Mouse (Mus musculus) limb, embryonic 11.5 days (tissue): ENCODE results near the gene Kdm4b. TPM values are rescaled to one million over a fixed set of nuclear protein-coding genes. Genes with fewer than 3 reads are reported as not detected.

Experiments
- ATAC-seq: fragments of 200-750 bp; cut with Nextera tagmentation; 2 replicates; pipeline ENCODE4 v1.8.0; 2017; ENCODE audit warnings: low read depth; ENCODE audit not compliant: insufficient number of reproducible peaks, low FRiP score, low TSS enrichment
- DNase-seq: peaks from one replicate; pipeline ENCODE4 v3.0.0-alpha.2; 2015; ENCODE audit warnings: low spot score
- H3K27ac ChIP-seq: fragments of 300-500 bp; sonication (generic); replicated peaks from 2 replicates; pipeline ENCODE4 v1.5.1; 2014; ENCODE audit warnings: low read depth, mild to moderate bottlenecking, low read length
- H3K27me3 ChIP-seq: fragments of 300-500 bp; sonication (generic); 2 replicates; pipeline ENCODE4 v1.6.1; 2014; ENCODE audit warnings: mild to moderate bottlenecking, low read length, mixed read lengths; ENCODE audit not compliant: control insufficient read depth, insufficient read depth
- H3K36me3 ChIP-seq: fragments of 300-500 bp; sonication (generic); 2 replicates; pipeline ENCODE4 v1.6.1; 2014; ENCODE audit warnings: mild to moderate bottlenecking, low read length, moderate library complexity, mixed read lengths; ENCODE audit not compliant: control insufficient read depth, insufficient read depth
- H3K4me1 ChIP-seq: fragments of 300-500 bp; sonication (generic); 2 replicates; pipeline ENCODE4 v1.6.1; 2014; ENCODE audit warnings: low read length, mixed read lengths; ENCODE audit not compliant: control insufficient read depth, insufficient read depth
- H3K4me2 ChIP-seq: fragments of 300-500 bp; sonication (generic); 2 replicates; pipeline ENCODE4 v1.6.1; 2014; ENCODE audit warnings: low read depth, mild to moderate bottlenecking, moderate library complexity; ENCODE audit not compliant: severe bottlenecking
- H3K4me3 ChIP-seq: fragments of 300-500 bp; sonication (generic); 2 replicates; pipeline ENCODE4 v1.5.1; 2014; ENCODE audit warnings: low read depth, low read length
- H3K9ac ChIP-seq: fragments of 300-500 bp; sonication (generic); 2 replicates; pipeline ENCODE4 v1.6.1; 2014; ENCODE audit warnings: mild to moderate bottlenecking, low read length
- H3K9me3 ChIP-seq: fragments of 300-500 bp; sonication (generic); 2 replicates; pipeline ENCODE4 v1.6.1; 2016; ENCODE audit warnings: low read length; ENCODE audit not compliant: control insufficient read depth
- WGBS: fragments of 180-500 bp; shearing (Covaris S2); extraction: QIAGEN DNeasy Blood & Tissue Kit; methylation state at CpG from one replicate; pipeline ENCODE4 v1.1.7; 2014; 5-methylcytosine and 5-hydroxymethylcytosine counted together
- polyA plus RNA-seq: library from polyadenylated mRNA; unstranded; fragments of >200 nt; fragmentation: Nextera tagmentation; extraction: Ambion mirVana; gene quantifications from 2 replicates; pipeline ENCODE4 v1.2.1, GENCODE M21; 2014

The Kdm4b gene
- polyA plus RNA-seq, 1 experiment from 2014 or later: 33.2 TPM

- Histone ChIP-seq H3K27ac (no peak overlapping the region), H3K4me1 (peaks cover 9% of the 10 kb centered on the region), H3K9me3 (no peaks in the 10 kb centered on the region), H3K4me2 (no peak overlapping the region), H3K36me3 (peaks cover 14% of the 10 kb centered on the region; the same call in 1 of the 2 replicates), H3K4me3 (no peak overlapping the region), H3K27me3 (no peaks in the 10 kb centered on the region), H3K9ac (no peak overlapping the region)
- WGBS: 77% methylated on average over 28 of the region's 28 CpGs
- ATAC-seq: no peak
- no peak for DNase-seq
Measured at GRCm38 (mm10) chr17:56427857-56428256, 102.0 kb downstream of the Kdm4b start.

- H3K27ac ChIP-seq: no peak overlapping the region
- no peaks in the 10 kb centered on the region for H3K4me1 ChIP-seq
- DNase-seq (no peak), ATAC-seq (no peak)
- H3K36me3 ChIP-seq: peaks cover 20% of the 10 kb centered on the region; the same call in 1 of the 2 replicates
- H3K27me3 ChIP-seq: no peaks in the 10 kb centered on the region
- H3K9ac ChIP-seq: no peak overlapping the region
- H3K4me3 ChIP-seq: no peak overlapping the region
- WGBS: 92% methylated on average over 3 of the region's 3 CpGs
- H3K9me3 ChIP-seq: no peaks in the 10 kb centered on the region
- H3K4me2 ChIP-seq: no peak overlapping the region
Measured at GRCm38 (mm10) chr17:56431582-56431981, 105.7 kb downstream of the Kdm4b start.

- Histone ChIP-seq H3K4me1 (no peaks in the 10 kb centered on the region), H3K27me3 (no peaks in the 10 kb centered on the region), H3K27ac (no peak overlapping the region), H3K36me3 (peaks cover 25% of the 10 kb centered on the region), H3K9me3 (no peaks in the 10 kb centered on the region; the same call in 1 of the 2 replicates), H3K9ac (no peak overlapping the region), H3K4me2 (no peak overlapping the region), H3K4me3 (no peak overlapping the region)
- WGBS: 78% methylated on average over 15 of the region's 15 CpGs
- no peak for ATAC-seq
- no peak for DNase-seq
Measured at GRCm38 (mm10) chr17:56439731-56440460, 114.0 kb downstream of the Kdm4b start.

- Histone ChIP-seq H3K27ac (no peak overlapping the region), H3K4me3 (no peak overlapping the region), H3K4me2 (no peak overlapping the region), H3K4me1 (no peaks in the 10 kb centered on the region), H3K9me3 (no peaks in the 10 kb centered on the region; the same call in 1 of the 2 replicates), H3K36me3 (peaks cover 8% of the 10 kb centered on the region), H3K27me3 (no peaks in the 10 kb centered on the region), H3K9ac (no peak overlapping the region)
- ATAC-seq (no peak), DNase-seq (no peak)
- WGBS: 84% methylated on average over 6 of the region's 6 CpGs
Measured at GRCm38 (mm10) chr17:56442316-56442715, 116.5 kb downstream of the Kdm4b start.

GRCm38 (mm10) chr17:56443341-56443795, 117.5 kb downstream of the Kdm4b start:
- Histone ChIP-seq H3K4me3 (no peak overlapping the region), H3K36me3 (peaks cover 4% of the 10 kb centered on the region; the same call in 1 of the 2 replicates), H3K27ac (no peak overlapping the region), H3K9me3 (no peaks in the 10 kb centered on the region), H3K4me2 (no peak overlapping the region), H3K27me3 (no peaks in the 10 kb centered on the region), H3K9ac (no peak overlapping the region), H3K4me1 (no peaks in the 10 kb centered on the region)
- DNase-seq: no peak
- 86% methylated on average over 5 of the region's 5 CpGs for WGBS
- no peak for ATAC-seq

- Histone ChIP-seq H3K9me3 (no peaks in the 10 kb centered on the region), H3K27ac (no peak overlapping the region), H3K27me3 (no peaks in the 10 kb centered on the region), H3K36me3 (peaks cover 4% of the 10 kb centered on the region; the same call in 1 of the 2 replicates), H3K9ac (no peak overlapping the region), H3K4me1 (no peaks in the 10 kb centered on the region), H3K4me3 (no peak overlapping the region), H3K4me2 (no peak overlapping the region)
- ATAC-seq (no peak), DNase-seq (no peak)
- WGBS: 94% methylated on average over 3 of the region's 3 CpGs
Measured at GRCm38 (mm10) chr17:56444771-56445170, 118.9 kb downstream of the Kdm4b start.

- Histone ChIP-seq H3K4me1 (no peaks in the 10 kb centered on the region), H3K36me3 (peaks cover 4% of the 10 kb centered on the region; the same call in 1 of the 2 replicates), H3K27ac (no peak overlapping the region), H3K9me3 (no peaks in the 10 kb centered on the region), H3K27me3 (no peaks in the 10 kb centered on the region), H3K4me3 (no peak overlapping the region), H3K4me2 (no peak overlapping the region), H3K9ac (no peak overlapping the region)
- WGBS: 85% methylated on average over 14 of the region's 14 CpGs
- ATAC-seq (no peak), DNase-seq (peak; percentile 44)
Measured at GRCm38 (mm10) chr17:56445397-56445796, 119.5 kb downstream of the Kdm4b start.

GRCm38 (mm10) chr17:56447716-56448115, 121.9 kb downstream of the Kdm4b start:
- H3K4me2 ChIP-seq: no peak overlapping the region
- no peaks in the 10 kb centered on the region for H3K27me3 ChIP-seq
- DNase-seq (no peak), ATAC-seq (no peak)
- no peak overlapping the region for H3K4me3 ChIP-seq
- 88% methylated on average over 2 of the region's 2 CpGs for WGBS
- H3K9me3 ChIP-seq: no peaks in the 10 kb centered on the region
- H3K9ac ChIP-seq: no peak overlapping the region
- no peak overlapping the region for H3K27ac ChIP-seq
- H3K4me1 ChIP-seq: no peaks in the 10 kb centered on the region
- peaks cover 18% of the 10 kb centered on the region; the same call in 1 of the 2 replicates for H3K36me3 ChIP-seq
